Comparison of ENCODE assay signal across 27 mouse cellular contexts in genomic region chr2:7038991-7039390, GRCm38 (mm10).
DNase-seq lines count a peak whose midpoint lies in the region; ATAC-seq and TF ChIP-seq lines count a peak whose summit lies in the region.
"Had no signal": no experiment of that assay in that cellular context is flagged by ENCODE, and none has a peak within 500 bp of the region (broad histone marks: within the 10 kb centered on the region; RNA-seq: fewer than 3 reads in every experiment).

No protein-coding gene starts in this region.

- peak overlapping the region; percentile 34; the same call in 1 of the 2 replicates for H3K27ac ChIP-seq in forebrain, embryonic 14.5 days (ENCODE audit: low read depth, low read length)
- H3K27ac ChIP-seq in forebrain, embryonic 12.5 days, result no peak overlapping the region
- no peak overlapping the region for H3K27ac ChIP-seq in hindbrain, embryonic 16.5 days (ENCODE audit: low read depth, low read length)
- no peak overlapping the region for H3K27ac ChIP-seq in hindbrain, embryonic 11.5 days (ENCODE audit: low read depth, low read length)
- H3K27ac ChIP-seq in midbrain, postnatal 0 days (ENCODE audit: low read depth, low read length), result no peak overlapping the region
- no peak overlapping the region for H3K27ac ChIP-seq in midbrain, embryonic 11.5 days (ENCODE audit: low read depth, low read length)
- no peak overlapping the region for H3K27ac ChIP-seq in liver, embryonic 11.5 days (ENCODE audit: low read depth, low read length)
- H3K27ac ChIP-seq: embryonic facial prominence, embryonic 10.5 days; embryonic facial prominence, embryonic 15.5 days; heart, embryonic 13.5 days; liver, embryonic 15.5 days; midbrain, embryonic 15.5 days; stomach, postnatal 0 days had no signal

- H3K27me3 ChIP-seq in forebrain, embryonic 14.5 days (replicated peaks; ENCODE audit: control insufficient read depth, insufficient read depth, low read length), result no peaks in the 10 kb centered on the region
- no peaks in the 10 kb centered on the region for H3K27me3 ChIP-seq in forebrain, embryonic 12.5 days
- H3K27me3 ChIP-seq in hindbrain, embryonic 16.5 days (replicated peaks; ENCODE audit: control insufficient read depth, insufficient read depth, low read length), result no peaks in the 10 kb centered on the region
- no peaks in the 10 kb centered on the region for H3K27me3 ChIP-seq in hindbrain, embryonic 11.5 days (ENCODE audit: control insufficient read depth, insufficient read depth, low read length)
- no peaks in the 10 kb centered on the region for H3K27me3 ChIP-seq in midbrain, postnatal 0 days (ENCODE audit: insufficient read depth, low read length)
- no peaks in the 10 kb centered on the region for H3K27me3 ChIP-seq in midbrain, embryonic 11.5 days (ENCODE audit: control insufficient read depth, insufficient read depth, low read length)
- no peaks in the 10 kb centered on the region for H3K27me3 ChIP-seq in liver, embryonic 11.5 days (replicated peaks; ENCODE audit: control insufficient read depth, insufficient read depth, low read length)
- H3K27me3 ChIP-seq: embryonic facial prominence, embryonic 15.5 days; heart, embryonic 13.5 days; liver, embryonic 15.5 days; midbrain, embryonic 15.5 days had no signal

- no peak for TF ChIP-seq CTCF in midbrain, postnatal 0 days (IDR thresholded peaks at IDR 0.05)

- H3K4me3 ChIP-seq in forebrain, embryonic 14.5 days (ENCODE audit: low read depth, low read length), result no peak overlapping the region
- no peak overlapping the region for H3K4me3 ChIP-seq in forebrain, embryonic 12.5 days (replicated peaks)
- H3K4me3 ChIP-seq in hindbrain, embryonic 16.5 days (ENCODE audit: low read length), result no peak overlapping the region
- no peak overlapping the region for H3K4me3 ChIP-seq in hindbrain, embryonic 11.5 days (ENCODE audit: low read depth, low read length)
- H3K4me3 ChIP-seq in midbrain, postnatal 0 days (ENCODE audit: low read depth, low read length), result no peak overlapping the region
- H3K4me3 ChIP-seq in midbrain, embryonic 11.5 days (ENCODE audit: low read depth, low read length), result no peak overlapping the region
- H3K4me3 ChIP-seq in liver, embryonic 11.5 days (ENCODE audit: low read depth, low read length), result no peak overlapping the region
- H3K4me3 ChIP-seq: embryonic facial prominence, embryonic 10.5 days; embryonic facial prominence, embryonic 15.5 days; heart, embryonic 13.5 days; liver, embryonic 15.5 days; midbrain, embryonic 15.5 days had no signal

- no peak overlapping the region for H3K4me2 ChIP-seq in forebrain, embryonic 14.5 days (ENCODE audit: low read length)
- no peak overlapping the region for H3K4me2 ChIP-seq in forebrain, embryonic 12.5 days
- H3K4me2 ChIP-seq in hindbrain, embryonic 16.5 days (ENCODE audit: low read length), result no peak overlapping the region
- H3K4me2 ChIP-seq in hindbrain, embryonic 11.5 days (replicated peaks; ENCODE audit: low read depth, low read length), result no peak overlapping the region
- no peak overlapping the region for H3K4me2 ChIP-seq in midbrain, postnatal 0 days (ENCODE audit: low read depth, low read length, poor library complexity, severe bottlenecking)
- H3K4me2 ChIP-seq in midbrain, embryonic 11.5 days, result no peak overlapping the region
- H3K4me2 ChIP-seq in liver, embryonic 11.5 days, result no peak overlapping the region
- H3K4me2 ChIP-seq: embryonic facial prominence, embryonic 15.5 days; heart, embryonic 13.5 days; liver, embryonic 15.5 days; lung, embryonic 14.5 days; midbrain, embryonic 15.5 days had no signal

- 82% methylated on average over 4 of the region's 4 CpGs for WGBS in forebrain, embryonic 14.5 days
- 92% methylated on average over 4 of the region's 4 CpGs for WGBS in forebrain, embryonic 12.5 days
- WGBS in hindbrain, embryonic 16.5 days, result 77% methylated on average over 4 of the region's 4 CpGs
- WGBS in hindbrain, embryonic 11.5 days, result 96% methylated on average over 4 of the region's 4 CpGs
- WGBS in midbrain, postnatal 0 days, result 79% methylated on average over 4 of the region's 4 CpGs
- WGBS in midbrain, embryonic 11.5 days, result 98% methylated on average over 4 of the region's 4 CpGs
- WGBS in liver, embryonic 11.5 days, result 84% methylated on average over 4 of the region's 4 CpGs

- no peak overlapping the region for H3K9ac ChIP-seq in forebrain, embryonic 14.5 days (ENCODE audit: low read length)
- no peak overlapping the region for H3K9ac ChIP-seq in forebrain, embryonic 12.5 days
- H3K9ac ChIP-seq in hindbrain, embryonic 16.5 days (ENCODE audit: low read depth, low read length), result no peak overlapping the region
- H3K9ac ChIP-seq in hindbrain, embryonic 11.5 days (ENCODE audit: low read depth, low read length), result no peak overlapping the region
- no peak overlapping the region for H3K9ac ChIP-seq in midbrain, postnatal 0 days (replicated peaks; ENCODE audit: low read length, poor library complexity, severe bottlenecking)
- H3K9ac ChIP-seq in midbrain, embryonic 11.5 days (ENCODE audit: low read length), result no peak overlapping the region
- no peak overlapping the region for H3K9ac ChIP-seq in liver, embryonic 11.5 days (ENCODE audit: low read depth, low read length)
- H3K9ac ChIP-seq: embryonic facial prominence, embryonic 15.5 days; heart, embryonic 13.5 days; liver, embryonic 15.5 days; lung, embryonic 14.5 days; midbrain, embryonic 15.5 days had no signal

- peak; percentile 37; the same call in 1 of the 2 replicates for ATAC-seq in forebrain, embryonic 14.5 days
- ATAC-seq in forebrain, embryonic 12.5 days (ENCODE audit: low FRiP score), result no peak
- ATAC-seq in hindbrain, embryonic 16.5 days, result peak; percentile 95
- ATAC-seq in hindbrain, embryonic 11.5 days (ENCODE audit: low FRiP score), result no peak
- peak; percentile 41; the same call in 1 of the 2 replicates for ATAC-seq in midbrain, postnatal 0 days (ENCODE audit: low FRiP score)
- no peak for ATAC-seq in midbrain, embryonic 11.5 days (ENCODE audit: low FRiP score)
- ATAC-seq in liver, embryonic 11.5 days (replicated peaks; ENCODE audit: low FRiP score), result no peak
- ATAC-seq: inflammation-experienced regulatory T-cells, adult 6 months; midbrain, embryonic 15.5 days had no signal

- no peaks in the 10 kb centered on the region for H3K9me3 ChIP-seq in forebrain, embryonic 14.5 days (replicated peaks; ENCODE audit: control insufficient read depth, low read length)
- no peaks in the 10 kb centered on the region for H3K9me3 ChIP-seq in forebrain, embryonic 12.5 days
- no peaks in the 10 kb centered on the region for H3K9me3 ChIP-seq in hindbrain, embryonic 16.5 days (ENCODE audit: control insufficient read depth, low read length)
- H3K9me3 ChIP-seq in hindbrain, embryonic 11.5 days (ENCODE audit: control insufficient read depth, low read length), result no peaks in the 10 kb centered on the region
- no peaks in the 10 kb centered on the region for H3K9me3 ChIP-seq in midbrain, postnatal 0 days (ENCODE audit: low read length)
- no peaks in the 10 kb centered on the region for H3K9me3 ChIP-seq in midbrain, embryonic 11.5 days (ENCODE audit: control insufficient read depth, low read length)
- H3K9me3 ChIP-seq in liver, embryonic 11.5 days (ENCODE audit: control insufficient read depth, low read length), result no peaks in the 10 kb centered on the region
- H3K9me3 ChIP-seq: embryonic facial prominence, embryonic 10.5 days; embryonic facial prominence, embryonic 15.5 days; heart, embryonic 13.5 days; liver, embryonic 15.5 days; midbrain, embryonic 15.5 days had no signal

- DNase-seq in forebrain, embryonic 14.5 days (ENCODE audit: low spot score), result peak; percentile 29
- DNase-seq in hindbrain, embryonic 11.5 days (ENCODE audit: low spot score), result no peak
- peak; percentile 89 for DNase-seq in midbrain, postnatal 0 days (ENCODE audit: low spot score)
- no peak for DNase-seq in midbrain, embryonic 11.5 days (ENCODE audit: low spot score, missing footprints)
- DNase-seq in liver, embryonic 11.5 days (ENCODE audit: low spot score), result no peak
- DNase-seq: adrenal gland, postnatal 25 days; B cell, adult 2 months; gastrocnemius, postnatal 25 days; heart, adult 11 months; heart, postnatal 10 days; kidney, adult 11 months; kidney, postnatal 14 days; liver; lung, embryonic 14.5 days; lung, postnatal 14 days; right cerebral cortex, postnatal 4 days; thymus, adult 18-20 months; thymus, postnatal 25 days had no signal

- no peaks in the 10 kb centered on the region for H3K4me1 ChIP-seq in forebrain, embryonic 14.5 days (ENCODE audit: control insufficient read depth, insufficient read depth, low read length)
- H3K4me1 ChIP-seq in forebrain, embryonic 12.5 days, result peaks cover 5% of the 10 kb centered on the region; the same call in 1 of the 2 replicates
- no peaks in the 10 kb centered on the region for H3K4me1 ChIP-seq in hindbrain, embryonic 16.5 days (ENCODE audit: control insufficient read depth, insufficient read depth, low read depth, low read length)
- H3K4me1 ChIP-seq in hindbrain, embryonic 11.5 days (replicated peaks; ENCODE audit: control insufficient read depth, insufficient read depth, low read length), result no peaks in the 10 kb centered on the region
- no peaks in the 10 kb centered on the region for H3K4me1 ChIP-seq in midbrain, postnatal 0 days (ENCODE audit: insufficient read depth, low read length)
- no peaks in the 10 kb centered on the region for H3K4me1 ChIP-seq in midbrain, embryonic 11.5 days (ENCODE audit: control insufficient read depth, insufficient read depth, low read length)
- no peaks in the 10 kb centered on the region for H3K4me1 ChIP-seq in liver, embryonic 11.5 days (replicated peaks; ENCODE audit: control insufficient read depth, insufficient read depth, low read length)
- H3K4me1 ChIP-seq: embryonic facial prominence, embryonic 10.5 days; embryonic facial prominence, embryonic 15.5 days; heart, embryonic 13.5 days; liver, embryonic 15.5 days; midbrain, embryonic 15.5 days had no signal

- H3K36me3 ChIP-seq in forebrain, embryonic 14.5 days (ENCODE audit: control insufficient read depth, insufficient read depth, low read length), result no peaks in the 10 kb centered on the region
- H3K36me3 ChIP-seq in forebrain, embryonic 12.5 days (replicated peaks), result no peaks in the 10 kb centered on the region
- no peaks in the 10 kb centered on the region for H3K36me3 ChIP-seq in hindbrain, embryonic 16.5 days (ENCODE audit: control insufficient read depth, insufficient read depth, low read length)
- H3K36me3 ChIP-seq in hindbrain, embryonic 11.5 days (ENCODE audit: control insufficient read depth, insufficient read depth, low read length), result no peaks in the 10 kb centered on the region
- no peaks in the 10 kb centered on the region for H3K36me3 ChIP-seq in midbrain, postnatal 0 days (ENCODE audit: insufficient read depth, low read length)
- H3K36me3 ChIP-seq in midbrain, embryonic 11.5 days (ENCODE audit: control insufficient read depth, insufficient read depth, low read length), result no peaks in the 10 kb centered on the region
- no peaks in the 10 kb centered on the region for H3K36me3 ChIP-seq in liver, embryonic 11.5 days (ENCODE audit: control insufficient read depth, insufficient read depth, low read length)
- H3K36me3 ChIP-seq: embryonic facial prominence, embryonic 10.5 days; embryonic facial prominence, embryonic 15.5 days; liver, embryonic 15.5 days; midbrain, embryonic 15.5 days had no signal

Comparison
In these comparisons a context has a peak if more than half of its experiments do, and no peak if none do; other contexts are left out.
1. ATAC-seq: peak in forebrain, embryonic 14.5 days (single experiment), hindbrain, embryonic 16.5 days (single experiment) and midbrain, postnatal 0 days (single experiment); none in forebrain, embryonic 12.5 days (single experiment), hindbrain, embryonic 11.5 days (single experiment), midbrain, embryonic 11.5 days (single experiment) and liver, embryonic 11.5 days (single experiment).
2. DNase-seq: peak in forebrain, embryonic 14.5 days (single experiment) and midbrain, postnatal 0 days (single experiment); none in hindbrain, embryonic 11.5 days (single experiment), midbrain, embryonic 11.5 days (single experiment) and liver, embryonic 11.5 days (single experiment).